ENCODE assay signal across 26 mouse cellular contexts in the genomic region with DNA sequence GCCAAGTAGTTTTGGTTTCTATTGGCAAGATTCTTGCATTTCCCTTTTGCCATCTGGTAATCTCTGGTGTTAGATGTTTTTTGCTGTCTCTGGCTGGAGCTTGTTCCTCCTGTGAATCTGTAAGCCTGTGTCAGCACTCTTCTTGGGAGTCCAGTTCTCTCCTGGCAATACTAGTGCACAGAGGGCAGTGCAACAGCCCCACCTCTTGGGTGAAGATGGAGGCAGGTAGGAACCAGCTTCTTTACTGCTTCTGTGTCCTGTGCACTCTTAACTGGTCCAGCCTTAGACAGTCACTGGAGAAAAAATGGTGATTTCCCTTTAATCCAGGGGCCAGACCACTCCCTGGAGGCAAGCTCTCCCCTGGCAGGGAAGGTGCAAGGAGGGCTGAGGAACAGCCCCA.
"Had no signal": no experiment of that assay in that cellular context is flagged by ENCODE, and none has a peak within 500 bp of the region (broad histone marks: within the 10 kb centered on the region; RNA-seq: fewer than 3 reads in every experiment).

No protein-coding gene starts in this region.

- H3K36me3 ChIP-seq: limb, embryonic 12.5 days; limb, embryonic 15.5 days; lung, embryonic 15.5 days; midbrain, embryonic 10.5 days; midbrain, embryonic 13.5 days; neural tube, embryonic 13.5 days had no signal

- H3K4me3 ChIP-seq: left cerebral cortex, adult 2 months; limb, embryonic 12.5 days; limb, embryonic 15.5 days; lung, embryonic 15.5 days; megakaryocyte, embryonic 14.5 days; midbrain, embryonic 10.5 days; midbrain, embryonic 13.5 days; myocyte; neural tube, embryonic 13.5 days had no signal

- H3K9ac ChIP-seq: limb, embryonic 12.5 days; limb, embryonic 15.5 days; liver, embryonic 14.5 days; liver, postnatal 0 days; lung, embryonic 15.5 days; midbrain, embryonic 13.5 days; neural tube, embryonic 13.5 days had no signal

- H3K4me1 ChIP-seq: limb, embryonic 12.5 days; limb, embryonic 15.5 days; lung, embryonic 15.5 days; megakaryocyte, embryonic 14.5 days; midbrain, embryonic 10.5 days; midbrain, embryonic 13.5 days; neural tube, embryonic 13.5 days had no signal

- H3K4me2 ChIP-seq: limb, embryonic 12.5 days; limb, embryonic 15.5 days; liver, embryonic 11.5 days; lung, embryonic 15.5 days; midbrain, embryonic 13.5 days; neural tube, embryonic 13.5 days had no signal

- H3K27me3 ChIP-seq: limb, embryonic 12.5 days; limb, embryonic 15.5 days; lung, embryonic 15.5 days; megakaryocyte, embryonic 14.5 days; midbrain, embryonic 13.5 days; neural tube, embryonic 13.5 days had no signal

- H3K9me3 ChIP-seq: limb, embryonic 12.5 days; limb, embryonic 15.5 days; lung, embryonic 15.5 days; midbrain, embryonic 10.5 days; midbrain, embryonic 13.5 days; neural tube, embryonic 13.5 days had no signal

- H3K27ac ChIP-seq: left cerebral cortex, adult 2 months; limb, embryonic 12.5 days; limb, embryonic 15.5 days; liver, embryonic 14.5 days; lung, embryonic 15.5 days; midbrain, embryonic 10.5 days; midbrain, embryonic 13.5 days; neural tube, embryonic 13.5 days had no signal

- DNase-seq: kidney, adult 9 months; kidney, postnatal 14 days; kidney, postnatal 4 days; layer of hippocampus, adult 9-11 months; layer of hippocampus, postnatal 36 days; left cerebral cortex, postnatal 4 days; liver, postnatal 0 days; lung, postnatal 10 days; lung, postnatal 36 days; retina, postnatal 1 day; right cerebral cortex, postnatal 25 days; thymus, adult 18-20 months; thymus, postnatal 14 days; thymus, postnatal 4 days had no signal

- ATAC-seq: liver, postnatal 0 days; midbrain, embryonic 13.5 days; midbrain, embryonic 16.5 days had no signal
